In the genomic region with DNA sequence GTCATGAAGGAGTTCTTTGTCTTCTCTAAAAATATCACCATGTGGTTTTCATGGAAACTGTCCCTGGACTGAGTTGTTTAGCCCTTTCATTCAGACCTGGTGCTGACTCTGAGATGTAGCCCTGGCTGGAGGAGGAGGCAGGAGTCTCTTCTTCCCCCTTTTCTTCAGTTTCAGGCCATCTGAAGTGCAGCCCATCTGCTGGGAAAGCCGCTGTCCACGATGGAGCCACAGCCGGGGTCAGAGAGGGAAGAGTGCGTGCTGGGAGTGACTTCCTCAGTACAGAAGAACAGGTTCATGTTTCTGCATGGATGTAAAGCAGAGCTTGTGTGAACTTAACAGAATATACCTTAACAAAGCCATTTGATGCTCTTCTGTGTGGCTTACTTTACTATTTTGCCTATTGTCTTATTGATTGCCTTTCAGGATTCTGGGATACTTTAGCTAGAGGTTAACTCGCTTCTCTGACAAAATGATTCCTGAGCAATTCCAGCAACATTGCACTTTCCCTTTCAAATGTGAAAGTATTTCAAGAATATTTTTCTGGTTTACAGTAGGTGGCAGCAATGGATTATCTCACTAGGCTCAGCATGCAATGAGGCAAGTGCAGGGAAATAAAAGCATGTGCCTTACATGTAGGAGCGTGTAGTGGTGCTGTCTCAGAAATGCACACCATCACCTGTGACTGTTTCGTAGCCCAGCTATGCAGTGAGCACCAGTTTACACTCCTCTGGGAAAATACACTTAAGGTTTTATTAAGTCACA, we compare ENCODE assay signal across 9 mouse cellular contexts. TPM values are rescaled to one million over a fixed set of nuclear protein-coding genes. Genes with fewer than 3 reads are reported as not detected.
A peak's percentile ranks its signal among the peaks of the same experiment; 100 is the strongest.
DNase-seq lines count a peak whose midpoint lies in the region; ATAC-seq lines count a peak whose summit lies in the region.
"Had no signal": no experiment of that assay in that cellular context is flagged by ENCODE, and none has a peak within 500 bp of the region (broad histone marks: within the 10 kb centered on the region; RNA-seq: fewer than 3 reads in every experiment).

No protein-coding gene starts in this region.

- no peak for DNase-seq in hindbrain, embryonic 10.5 days (ENCODE audit: low spot score)
- no peak for DNase-seq in embryonic facial prominence, embryonic 10.5 days (ENCODE audit: low spot score)
- DNase-seq in gastrocnemius, postnatal 14 days, result no peak
- no peak for DNase-seq in left cerebral cortex, adult 18-20 months (ENCODE audit: low spot score in 2 of 2)
- no peak for DNase-seq in kidney, adult 8-10 months

- no peaks in the 10 kb centered on the region for H3K36me3 ChIP-seq in hindbrain, embryonic 15.5 days
- H3K36me3 ChIP-seq in hindbrain, embryonic 10.5 days, result no peaks in the 10 kb centered on the region
- no peaks in the 10 kb centered on the region for H3K36me3 ChIP-seq in embryonic facial prominence, embryonic 10.5 days (replicated peaks)
- H3K36me3 ChIP-seq in midbrain, embryonic 16.5 days (ENCODE audit: control insufficient read depth, insufficient read depth, low read length), result no peaks in the 10 kb centered on the region
- H3K36me3 ChIP-seq: liver, embryonic 15.5 days had no signal

- no peaks in the 10 kb centered on the region for H3K4me1 ChIP-seq in hindbrain, embryonic 15.5 days (replicated peaks)
- peaks cover 10% of the 10 kb centered on the region for H3K4me1 ChIP-seq in hindbrain, embryonic 10.5 days (replicated peaks)
- H3K4me1 ChIP-seq in embryonic facial prominence, embryonic 10.5 days, result peaks cover 19% of the 10 kb centered on the region
- H3K4me1 ChIP-seq in midbrain, embryonic 16.5 days (ENCODE audit: control insufficient read depth, insufficient read depth, low read length), result no peaks in the 10 kb centered on the region

- H3K4me3 ChIP-seq in hindbrain, embryonic 15.5 days, result no peak overlapping the region
- H3K4me3 ChIP-seq in hindbrain, embryonic 10.5 days, result no peak overlapping the region
- H3K4me3 ChIP-seq in embryonic facial prominence, embryonic 10.5 days, result no peak overlapping the region
- no peak overlapping the region for H3K4me3 ChIP-seq in midbrain, embryonic 16.5 days (ENCODE audit: low read depth, low read length)
- H3K4me3 ChIP-seq: liver, embryonic 15.5 days had no signal

- H3K9ac ChIP-seq in hindbrain, embryonic 15.5 days, result no peak overlapping the region
- H3K9ac ChIP-seq in midbrain, embryonic 16.5 days (ENCODE audit: low read depth, low read length), result no peak overlapping the region
- H3K9ac ChIP-seq: liver, embryonic 15.5 days had no signal

- 46% methylated on average over 7 of the region's 7 CpGs for whole genome bisulfite sequencing in hindbrain, embryonic 15.5 days
- WGBS in hindbrain, embryonic 10.5 days, result 62% methylated on average over 7 of the region's 7 CpGs
- WGBS in embryonic facial prominence, embryonic 10.5 days, result 56% methylated on average over 7 of the region's 7 CpGs
- WGBS in midbrain, embryonic 16.5 days, result 52% methylated on average over 7 of the region's 7 CpGs

- no peaks in the 10 kb centered on the region for H3K9me3 ChIP-seq in hindbrain, embryonic 15.5 days
- H3K9me3 ChIP-seq in hindbrain, embryonic 10.5 days, result no peaks in the 10 kb centered on the region
- no peaks in the 10 kb centered on the region for H3K9me3 ChIP-seq in embryonic facial prominence, embryonic 10.5 days
- H3K9me3 ChIP-seq in midbrain, embryonic 16.5 days (replicated peaks; ENCODE audit: control insufficient read depth, low read length, poor library complexity, severe bottlenecking), result no peaks in the 10 kb centered on the region
- H3K9me3 ChIP-seq: liver, embryonic 15.5 days had no signal

- no peak overlapping the region for H3K27ac ChIP-seq in hindbrain, embryonic 15.5 days (replicated peaks)
- H3K27ac ChIP-seq in hindbrain, embryonic 10.5 days, result no peak overlapping the region
- peak overlapping the region; percentile 40; the same call in 1 of the 2 replicates for H3K27ac ChIP-seq in embryonic facial prominence, embryonic 10.5 days (replicated peaks)
- H3K27ac ChIP-seq in midbrain, embryonic 16.5 days (ENCODE audit: low read length), result no peak overlapping the region
- H3K27ac ChIP-seq: liver, embryonic 15.5 days had no signal

- H3K27me3 ChIP-seq in hindbrain, embryonic 15.5 days, result no peaks in the 10 kb centered on the region
- no peaks in the 10 kb centered on the region for H3K27me3 ChIP-seq in hindbrain, embryonic 10.5 days (ENCODE audit: insufficient read depth, poor library complexity, severe bottlenecking)
- H3K27me3 ChIP-seq in embryonic facial prominence, embryonic 10.5 days (replicated peaks; ENCODE audit: low read depth, poor library complexity, severe bottlenecking), result no peaks in the 10 kb centered on the region
- no peaks in the 10 kb centered on the region for H3K27me3 ChIP-seq in midbrain, embryonic 16.5 days (ENCODE audit: control insufficient read depth, insufficient read depth, low read depth, low read length)
- H3K27me3 ChIP-seq: liver, embryonic 15.5 days had no signal

- ATAC-seq in hindbrain, embryonic 15.5 days (ENCODE audit: low FRiP score, low read depth), result peak; percentile 84
- peak; percentile 65 for ATAC-seq in CD4-positive, CD25-positive, alpha-beta regulatory T cell, adult 4 months
- peak; percentile 85 for ATAC-seq in midbrain, embryonic 16.5 days

- intact Hi-C loops in gastrocnemius, postnatal 14 days (cut with DNase I; ENCODE audit: low total_unique reads), result loop anchor here (5.0 kb wide), 1 partner anchor 186 kb away; no protein-coding TSS in a partner anchor

- no peak overlapping the region for H3K4me2 ChIP-seq in hindbrain, embryonic 15.5 days
- no peak overlapping the region for H3K4me2 ChIP-seq in midbrain, embryonic 16.5 days (ENCODE audit: low read length)
- H3K4me2 ChIP-seq: liver, embryonic 15.5 days had no signal

RNA-seq across cellular contexts. Expression of a gene that starts 42.3 kb away (rescaled TPM):
- 6.4 and 6.5 TPM in 2 replicates for polyA plus RNA-seq in hindbrain, embryonic 15.5 days (2015; fragmentation: Nextera tagmentation; extraction: Ambion mirVana)
- 2.7 and 4.1 TPM in 2 replicates for polyA plus RNA-seq in hindbrain, embryonic 10.5 days (2016; fragmentation: Nextera tagmentation; extraction: Ambion mirVana)
- polyA plus RNA-seq in CD4-positive, CD25-positive, alpha-beta regulatory T cell, adult 4 months (2017; shearing (Covaris generic)), result under 1 TPM; 0.44 to 0.51 TPM
- 1.9 and 2.1 TPM in 2 replicates for polyA plus RNA-seq in embryonic facial prominence, embryonic 10.5 days (2016; fragmentation: Nextera tagmentation; extraction: Ambion mirVana)
- 6.4 TPM in 2 replicates for polyA plus RNA-seq in midbrain, embryonic 16.5 days (2015; fragmentation: Nextera tagmentation; extraction: Ambion mirVana)
- total RNA-seq in gastrocnemius, postnatal 14 days (2021), result under 1 TPM; 0.41 to 0.44 TPM
- total RNA-seq in left cerebral cortex, adult 18-20 months (2021), result 10 to 100 TPM; 17.0 to 17.6 TPM

RNA-seq across cellular contexts. Expression of a gene that starts 48.9 kb away (rescaled TPM):
- 1.8 TPM in 2 replicates for polyA plus RNA-seq in hindbrain, embryonic 15.5 days (2015; fragmentation: Nextera tagmentation; extraction: Ambion mirVana)
- polyA plus RNA-seq in hindbrain, embryonic 10.5 days (2016; fragmentation: Nextera tagmentation; extraction: Ambion mirVana), result 1.5 and 1.7 TPM in 2 replicates
- polyA plus RNA-seq in CD4-positive, CD25-positive, alpha-beta regulatory T cell, adult 4 months (2017; shearing (Covaris generic)), result 1 to 10 TPM; 7.5 to 8.7 TPM
- 1.8 and 2.1 TPM in 2 replicates for polyA plus RNA-seq in embryonic facial prominence, embryonic 10.5 days (2016; fragmentation: Nextera tagmentation; extraction: Ambion mirVana)
- polyA plus RNA-seq in midbrain, embryonic 16.5 days (2015; fragmentation: Nextera tagmentation; extraction: Ambion mirVana), result 1.8 and 1.9 TPM in 2 replicates
- total RNA-seq in gastrocnemius, postnatal 14 days (2021), result 1 to 10 TPM; 3.2 to 3.7 TPM
- total RNA-seq in left cerebral cortex, adult 18-20 months (2021), result 1 to 10 TPM; 1.3 to 2.4 TPM
